Mouse (Mus musculus) ES-E14 (cell line): ENCODE results near the gene Dgcr6.

Experiments used
- CHD2 ChIP-seq: IDR thresholded peaks from 2 replicates; pipeline ENCODE4 v1.6.1; 2014; ENCODE audit warnings: mild to moderate bottlenecking, low read depth, low read length, inconsistent platforms
- HCFC1 ChIP-seq: IDR thresholded peaks from 2 replicates; pipeline ENCODE4 v1.6.1; 2012; ENCODE audit warnings: low read length, inconsistent platforms, borderline replicate concordance; ENCODE audit not compliant: insufficient read depth
- MAFK ChIP-seq: IDR thresholded peaks from 2 replicates; pipeline ENCODE4 v1.6.1; 2014; ENCODE audit warnings: mild to moderate bottlenecking, low read depth, low read length, inconsistent platforms; ENCODE audit not compliant: insufficient read depth
- ZNF384 ChIP-seq: IDR thresholded peaks from 2 replicates; pipeline ENCODE4 v1.6.1; 2012; ENCODE audit warnings: low read depth, low read length, inconsistent platforms

- no peak for TF ChIP-seq MAFK
- TF ChIP-seq CHD2, result no peak
- TF ChIP-seq HCFC1, result no peak
- no peak for TF ChIP-seq ZNF384
These were observed 55.7 kb downstream of the Dgcr6 start for GRCm38 (mm10) chr16:18108221-18108966.
